In the genomic region with DNA sequence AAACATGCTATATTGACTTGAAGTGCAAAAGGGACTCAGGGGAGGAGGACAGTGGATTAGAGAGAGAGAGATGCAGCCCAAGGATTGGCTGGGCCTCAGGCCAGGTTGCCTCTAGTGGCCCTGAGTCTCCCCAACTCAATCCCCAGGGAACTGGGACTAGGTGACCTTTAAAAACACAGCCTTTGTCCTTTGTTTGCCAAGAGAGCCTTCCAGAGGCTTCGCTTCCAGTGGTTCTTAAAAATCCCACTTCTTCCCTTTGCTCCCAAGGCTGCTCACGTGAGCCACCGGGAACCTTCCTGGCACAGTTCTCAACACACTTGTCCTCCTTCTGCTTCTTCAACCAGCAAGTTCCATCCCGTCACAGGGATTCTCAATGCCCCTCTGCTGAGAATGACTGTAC, we compare ENCODE assay signal across 11 mouse cellular contexts.
A peak's percentile ranks its signal among the peaks of the same experiment; 100 is the strongest.
DNase-seq lines count a peak whose midpoint lies in the region; ATAC-seq lines count a peak whose summit lies in the region.
"Had no signal": no experiment of that assay in that cellular context is flagged by ENCODE, and none has a peak within 500 bp of the region (broad histone marks: within the 10 kb centered on the region; RNA-seq: fewer than 3 reads in every experiment).

No protein-coding gene starts in this region.

- peaks cover 63% of the 10 kb centered on the region for H3K4me1 ChIP-seq in liver, embryonic 15.5 days (replicated peaks)
- peaks cover 33% of the 10 kb centered on the region for H3K4me1 ChIP-seq in brown adipose tissue, adult 24 weeks (ENCODE audit: control insufficient read depth, insufficient read depth, insufficient read length, low read length)
- peaks cover 71% of the 10 kb centered on the region for H3K4me1 ChIP-seq in limb, embryonic 15.5 days

- 77% methylated on average over 4 of the region's 4 CpGs for WGBS in liver, embryonic 15.5 days (ENCODE audit: insufficient replicate concordance)
- WGBS in limb, embryonic 15.5 days = 72% methylated on average over 4 of the region's 4 CpGs

- 0 out of 2 replicates have a peak overlapping the region, but pooled peaks have one; percentile 24 for H3K27ac ChIP-seq in liver, embryonic 15.5 days (replicated peaks)
- H3K27ac ChIP-seq in brown adipose tissue, adult 24 weeks (replicated peaks; ENCODE audit: low read depth, low read length) = peak overlapping the region; percentile 14; the same call in 1 of the 2 replicates
- H3K27ac ChIP-seq in limb, embryonic 15.5 days = peak overlapping the region; percentile 38; the same call in 1 of the 2 replicates

- no peak overlapping the region for H3K9ac ChIP-seq in liver, embryonic 15.5 days
- H3K9ac ChIP-seq in limb, embryonic 15.5 days = no peak overlapping the region
- H3K9ac ChIP-seq: embryonic facial prominence, embryonic 13.5 days had no signal

- no peak overlapping the region for H3K4me2 ChIP-seq in liver, embryonic 15.5 days
- H3K4me2 ChIP-seq in limb, embryonic 15.5 days = no peak overlapping the region
- H3K4me2 ChIP-seq: embryonic facial prominence, embryonic 13.5 days had no signal

- H3K9me3 ChIP-seq in liver, embryonic 15.5 days (replicated peaks) = no peaks in the 10 kb centered on the region
- no peaks in the 10 kb centered on the region; the same call in 1 of the 2 replicates for H3K9me3 ChIP-seq in limb, embryonic 15.5 days
- H3K9me3 ChIP-seq: embryonic facial prominence, embryonic 13.5 days; megakaryocyte, embryonic 14.5 days had no signal

- intact Hi-C loops in heart, postnatal 10 days (cut with DNase I) = loop anchor here (5.0 to 10.0 kb wide), 2 partner anchors 264 to 306 kb away; a partner anchor contains a TSS
- intact Hi-C loops in left cerebral cortex, postnatal 36 days (cut with DNase I) = no loop called here

- no peaks in the 10 kb centered on the region for H3K27me3 ChIP-seq in liver, embryonic 15.5 days
- H3K27me3 ChIP-seq in limb, embryonic 15.5 days = 0 out of 2 replicates have a peak, but pooled peaks cover 7% of the 10 kb centered on the region
- H3K27me3 ChIP-seq: embryonic facial prominence, embryonic 13.5 days; megakaryocyte, embryonic 14.5 days had no signal

- H3K4me3 ChIP-seq in liver, embryonic 15.5 days (replicated peaks) = no peak overlapping the region
- H3K4me3 ChIP-seq in brown adipose tissue, adult 24 weeks (ENCODE audit: insufficient read depth, low read depth, low read length) = no peak overlapping the region
- H3K4me3 ChIP-seq in limb, embryonic 15.5 days = no peak overlapping the region
- H3K4me3 ChIP-seq: embryonic facial prominence, embryonic 13.5 days; megakaryocyte, embryonic 14.5 days had no signal

- DNase-seq in heart, adult 11 months = peak; percentile 93
- DNase-seq in heart, postnatal 10 days = no peak
- DNase-seq in liver = no peak
- DNase-seq in left cerebral cortex, postnatal 36 days (ENCODE audit: low spot score in 2 of 2) = no peak
- no peak for DNase-seq in spleen, postnatal 36 days (ENCODE audit: low spot score in 2 of 2)
- DNase-seq: cerebellum, adult 11 months had no signal

- no peaks in the 10 kb centered on the region for H3K36me3 ChIP-seq in liver, embryonic 15.5 days (replicated peaks)
- H3K36me3 ChIP-seq in limb, embryonic 15.5 days = no peaks in the 10 kb centered on the region
- H3K36me3 ChIP-seq: embryonic facial prominence, embryonic 13.5 days had no signal

- no peak for ATAC-seq in liver, embryonic 15.5 days (ENCODE audit: insufficient read depth)
- ATAC-seq in limb, embryonic 15.5 days (ENCODE audit: insufficient number of reproducible peaks, low FRiP score, low TSS enrichment, low read depth) = no peak
